Mouse (Mus musculus) myocyte (in vitro differentiated cells): Measurements from ENCODE around the gene Ect2l. TPM values are rescaled to one million over a fixed set of nuclear protein-coding genes. Genes with fewer than 3 reads are reported as not detected.

Experiments used
- H3K27me3 ChIP-seq: one replicate; pipeline ENCODE4 v1.6.1; 2011; ENCODE audit not compliant: control insufficient read depth, insufficient read depth, insufficient read length
- H3K36me3 ChIP-seq: one replicate; pipeline ENCODE4 v1.6.1; 2011; ENCODE audit not compliant: control insufficient read depth, insufficient read depth
- H3K4me2 ChIP-seq: one replicate; pipeline ENCODE4 v1.6.1; 2011; ENCODE audit warnings: low read depth, control low read depth
- H3K4me3 ChIP-seq: one replicate; pipeline ENCODE4 v1.5.1; 2011; ENCODE audit warnings: mild to moderate bottlenecking, control low read depth, moderate library complexity
- H3K79me2 ChIP-seq: one replicate; pipeline ENCODE4 v1.6.1; 2011; ENCODE audit not compliant: control insufficient read depth, insufficient read depth
- H3ac ChIP-seq: one replicate; pipeline ENCODE4 v1.6.1; 2011; ENCODE audit not compliant: control insufficient read depth, insufficient read length
- CEBPB ChIP-seq: IDR thresholded peaks from 2 replicates; pipeline ENCODE4 v1.6.1; 2011; ENCODE audit warnings: mild to moderate bottlenecking, moderate library complexity; ENCODE audit not compliant: poor library complexity, insufficient read depth, severe bottlenecking
- E2F4 ChIP-seq: IDR thresholded peaks from one replicate; pipeline ENCODE4 v1.6.1; 2011; ENCODE audit warnings: mild to moderate bottlenecking, control low read depth, moderate library complexity; ENCODE audit not compliant: insufficient read depth
- MAX ChIP-seq: IDR thresholded peaks from one replicate; pipeline ENCODE4 v1.6.1; 2011; ENCODE audit warnings: low read depth, mild to moderate bottlenecking, control low read depth
- MYOD1 ChIP-seq, 3 experiments: IDR thresholded peaks; one replicate each; pipeline ENCODE4 v1.6.1; 2011; ENCODE audit warnings: control low read depth in 2 of 3, low read depth in 2 of 3, mild to moderate bottlenecking in 2 of 3, moderate library complexity in 1 of 3; ENCODE audit not compliant: insufficient read length in 2 of 3, control insufficient read depth in 1 of 3
- MYOG ChIP-seq, 3 experiments: IDR thresholded peaks; one replicate each; pipeline ENCODE4 v1.6.1; 2011; ENCODE audit warnings: control low read depth in 2 of 3, low read depth in 2 of 3, mild to moderate bottlenecking in 2 of 3; ENCODE audit not compliant: insufficient read length in 2 of 3, control insufficient read depth in 1 of 3, insufficient read depth in 1 of 3
- POLR2A ChIP-seq: IDR thresholded peaks from one replicate; pipeline ENCODE4 v1.6.1; 2011; ENCODE audit warnings: low read depth, mild to moderate bottlenecking, control low read depth, moderate library complexity; ENCODE audit not compliant: insufficient read length
- POLR2AphosphoS2 ChIP-seq: IDR thresholded peaks from one replicate; pipeline ENCODE4 v1.6.1; 2011; ENCODE audit warnings: low read depth, control low read depth; ENCODE audit not compliant: insufficient read length
- REST ChIP-seq: IDR thresholded peaks from one replicate; pipeline ENCODE4 v1.6.1; 2011; ENCODE audit warnings: mild to moderate bottlenecking, control low read depth, moderate library complexity; ENCODE audit not compliant: insufficient read depth, insufficient read length
- SRF ChIP-seq: IDR thresholded peaks from one replicate; pipeline ENCODE4 v1.6.1; 2011; ENCODE audit warnings: low read depth; ENCODE audit not compliant: control insufficient read depth, insufficient read length
- TCF12 ChIP-seq: IDR thresholded peaks from one replicate; pipeline ENCODE4 v1.6.1; 2011; ENCODE audit warnings: mild to moderate bottlenecking, control low read depth; ENCODE audit not compliant: poor library complexity, insufficient read depth, severe bottlenecking
- TCF3 ChIP-seq: IDR thresholded peaks from one replicate; pipeline ENCODE4 v1.6.1; 2011; ENCODE audit warnings: low read depth, control low read depth; ENCODE audit not compliant: insufficient read length
- USF1 ChIP-seq: IDR thresholded peaks from one replicate; pipeline ENCODE4 v1.6.1; 2011; ENCODE audit warnings: low read depth, mild to moderate bottlenecking, control low read depth, moderate library complexity
- polyA plus RNA-seq: library from polyadenylated mRNA; unstranded; fragments of >200 nt; fragmentation: generic; extraction: Trizol; gene quantifications from one replicate; pipeline ENCODE4 v1.2.1, GENCODE M21; 2012; ENCODE audit warnings: missing spikeins

Gene Ect2l
- polyA plus RNA-seq, 1 experiment = 1.1 TPM

DNA sequence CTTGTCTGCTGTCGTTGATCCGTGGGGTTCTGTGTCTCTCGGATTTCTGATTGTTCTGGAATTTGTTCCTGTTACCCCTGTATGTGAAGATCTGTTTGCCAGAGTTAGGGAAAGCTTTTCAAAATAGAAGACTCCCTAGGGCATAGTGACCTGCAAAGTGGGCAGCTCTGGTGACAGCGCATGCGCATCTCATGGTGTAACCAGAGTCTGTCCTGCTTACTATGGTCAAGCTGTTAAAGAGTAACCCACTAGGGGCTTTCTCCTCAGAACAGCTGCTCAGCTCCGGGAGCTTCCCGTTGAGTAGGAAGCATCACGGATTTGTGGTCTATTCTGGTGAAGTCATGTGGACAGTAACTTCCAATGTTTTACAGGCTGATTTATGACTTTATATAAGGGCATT is 92.4 kb downstream of the Ect2l start:
- no peak overlapping the region for H3ac ChIP-seq
- H3K79me2 ChIP-seq = no peaks in the 10 kb centered on the region
- no peak overlapping the region for H3K4me2 ChIP-seq
- no peaks in the 10 kb centered on the region for H3K27me3 ChIP-seq
- peaks cover 48% of the 10 kb centered on the region for H3K36me3 ChIP-seq
- no peak overlapping the region for H3K4me3 ChIP-seq
- TF ChIP-seq REST (no peak), MYOG (IDR thresholded peaks at IDR 0.05; ENCODE audit: control insufficient read depth in 1 of 3, insufficient read depth in 1 of 3, insufficient read length in 2 of 3, low read depth in 2 of 3) (no peak), MAX (no peak), TCF12 (no peak), CEBPB (no peak), POLR2AphosphoS2 (no peak), TCF3 (no peak), MYOD1 (IDR thresholded peaks at IDR 0.05; ENCODE audit: control insufficient read depth in 1 of 3, insufficient read length in 2 of 3, low read depth in 2 of 3) (no peak), POLR2A (no peak), E2F4 (no peak), USF1 (no peak), SRF (no peak)

DNA sequence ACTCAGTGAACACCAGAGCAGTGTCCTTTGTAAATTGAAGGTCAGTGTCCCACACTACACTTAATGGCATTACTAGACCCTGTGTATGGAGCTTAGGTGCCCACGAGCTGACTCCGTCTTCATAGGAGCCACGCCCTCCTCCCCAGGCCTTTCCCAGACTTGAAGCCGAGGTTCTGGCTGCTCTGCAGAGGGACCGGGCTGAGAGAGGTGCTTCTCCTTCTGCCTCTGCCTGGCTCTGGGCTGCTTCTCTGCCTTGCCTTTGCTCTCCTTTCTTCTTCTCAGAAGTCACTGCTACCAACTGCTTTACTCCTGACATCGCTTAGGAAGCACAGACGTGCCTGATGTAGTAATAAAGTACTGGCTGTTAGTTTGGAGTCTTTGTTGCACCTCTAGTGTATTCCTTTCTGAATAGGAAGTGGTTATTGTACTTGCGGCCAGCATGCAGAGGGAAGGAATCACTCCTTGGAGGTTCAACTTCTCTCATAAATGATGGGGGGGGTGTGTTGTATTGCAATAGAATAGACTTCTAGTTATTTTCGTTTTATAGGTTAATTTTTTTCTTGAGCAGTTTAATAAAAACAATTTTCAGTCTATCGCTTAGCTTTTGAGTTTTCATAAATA is 97.1 kb downstream of the Ect2l start:
- H3ac ChIP-seq = no peak overlapping the region
- peaks cover 21% of the 10 kb centered on the region for H3K36me3 ChIP-seq
- no peaks in the 10 kb centered on the region for H3K79me2 ChIP-seq
- H3K4me3 ChIP-seq = no peak overlapping the region
- H3K4me2 ChIP-seq = no peak overlapping the region
- TF ChIP-seq MYOG (IDR thresholded peaks at IDR 0.05; ENCODE audit: control insufficient read depth in 1 of 3, insufficient read depth in 1 of 3, insufficient read length in 2 of 3, low read depth in 2 of 3) = no peak
- no peaks in the 10 kb centered on the region for H3K27me3 ChIP-seq

DNA sequence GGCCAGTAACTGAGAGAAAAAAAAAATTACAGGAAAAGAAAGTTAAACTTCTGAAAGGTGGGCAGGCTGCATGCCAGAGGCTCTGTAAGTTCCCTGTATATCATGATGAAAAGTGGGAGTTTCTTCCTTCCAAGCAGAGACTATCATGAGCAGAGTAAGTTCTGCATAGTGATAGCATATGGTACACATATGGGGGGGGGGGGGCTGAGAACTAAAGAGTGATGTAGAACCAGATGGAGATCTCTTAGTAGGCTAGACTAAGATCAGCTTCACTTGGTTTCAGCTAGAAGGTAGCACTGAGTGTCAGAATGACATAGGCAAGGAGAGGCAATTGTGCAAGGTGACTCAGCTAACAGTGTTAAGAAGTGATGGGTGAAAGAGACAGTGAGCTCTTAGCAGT is 99.8 kb downstream of the Ect2l start:
- no peak overlapping the region for H3K4me2 ChIP-seq
- no peak overlapping the region for H3ac ChIP-seq
- no peaks in the 10 kb centered on the region for H3K27me3 ChIP-seq
- H3K4me3 ChIP-seq = no peak overlapping the region
- peaks cover 10% of the 10 kb centered on the region for H3K36me3 ChIP-seq
- no peak for TF ChIP-seq MYOG (IDR thresholded peaks at IDR 0.05; ENCODE audit: control insufficient read depth in 1 of 3, insufficient read depth in 1 of 3, insufficient read length in 2 of 3, low read depth in 2 of 3)
- no peak for TF ChIP-seq MYOD1 (IDR thresholded peaks at IDR 0.05; ENCODE audit: control insufficient read depth in 1 of 3, insufficient read length in 2 of 3, low read depth in 2 of 3)
- no peak for TF ChIP-seq POLR2A
- no peak for TF ChIP-seq TCF3
- no peak for TF ChIP-seq SRF
- no peak for TF ChIP-seq TCF12
- no peak for TF ChIP-seq E2F4
- no peak for TF ChIP-seq MAX
- no peak for TF ChIP-seq POLR2AphosphoS2
- TF ChIP-seq REST = no peak
- TF ChIP-seq USF1 = no peak
- TF ChIP-seq CEBPB = no peak
- no peaks in the 10 kb centered on the region for H3K79me2 ChIP-seq

DNA sequence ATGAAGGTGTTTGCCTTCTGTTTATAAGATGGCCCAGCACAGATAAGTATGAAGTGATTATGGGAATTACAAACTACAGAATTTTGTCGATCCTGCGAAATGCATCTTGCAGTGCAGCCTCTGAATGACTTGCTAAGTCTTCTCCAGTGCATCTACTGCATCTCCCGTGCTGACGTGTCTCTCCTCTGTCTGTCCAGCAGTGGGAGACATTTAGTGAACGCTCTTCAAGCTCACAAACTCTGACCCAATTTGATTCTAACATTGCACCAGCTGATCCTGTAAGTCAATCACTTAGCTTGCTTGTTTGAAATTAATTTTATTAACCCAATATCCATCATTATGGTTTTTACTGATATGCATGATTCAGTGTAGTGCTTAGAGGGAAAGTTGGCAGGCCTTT is 103.2 kb downstream of the Ect2l start:
- H3K4me2 ChIP-seq = no peak overlapping the region
- H3ac ChIP-seq = no peak overlapping the region
- no peak overlapping the region for H3K4me3 ChIP-seq
- peaks cover 5% of the 10 kb centered on the region for H3K36me3 ChIP-seq
- no peaks in the 10 kb centered on the region for H3K79me2 ChIP-seq
- no peaks in the 10 kb centered on the region for H3K27me3 ChIP-seq
- TF ChIP-seq MYOG (IDR thresholded peaks at IDR 0.05; ENCODE audit: control insufficient read depth in 1 of 3, insufficient read depth in 1 of 3, insufficient read length in 2 of 3, low read depth in 2 of 3) (no peak), USF1 (no peak), POLR2A (no peak), REST (no peak), CEBPB (no peak), SRF (no peak), MAX (no peak), E2F4 (no peak), MYOD1 (IDR thresholded peaks at IDR 0.05; ENCODE audit: control insufficient read depth in 1 of 3, insufficient read length in 2 of 3, low read depth in 2 of 3) (no peak), TCF3 (no peak), POLR2AphosphoS2 (no peak), TCF12 (no peak)

DNA sequence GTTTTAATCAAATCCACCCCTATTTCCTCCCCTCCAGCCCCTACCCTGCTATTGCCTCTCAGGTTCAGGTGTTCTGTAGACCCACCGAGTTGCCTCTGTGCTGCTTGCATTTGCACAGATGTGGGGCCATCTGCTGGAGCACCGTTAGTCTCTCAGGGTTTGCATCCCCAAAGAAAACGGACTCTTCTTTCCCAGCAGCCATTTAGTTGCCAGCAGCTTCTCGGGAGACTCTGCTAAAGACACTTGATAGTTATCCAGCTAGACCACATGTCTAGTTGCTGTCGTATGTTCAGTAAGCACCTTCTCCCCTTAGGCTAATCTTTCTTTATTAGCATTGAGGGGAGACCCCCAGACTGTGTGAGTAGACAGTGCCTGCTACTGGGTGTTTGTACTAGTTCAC is 108.5 kb downstream of the Ect2l start:
- Histone ChIP-seq H3K4me3 (no peak overlapping the region), H3K36me3 (peaks cover 16% of the 10 kb centered on the region), H3K4me2 (no peak overlapping the region), H3K27me3 (no peaks in the 10 kb centered on the region), H3ac (no peak overlapping the region), H3K79me2 (no peaks in the 10 kb centered on the region)
- no peak for TF ChIP-seq SRF
- no peak for TF ChIP-seq MAX
- TF ChIP-seq TCF3 = no peak
- TF ChIP-seq TCF12 = no peak
